Mouse (Mus musculus) embryonic facial prominence, embryonic 11.5 days (tissue): ENCODE results near the gene Ctla4. TPM values are rescaled to one million over a fixed set of nuclear protein-coding genes. Genes with fewer than 3 reads are reported as not detected.

Source experiments
- ATAC-seq: fragments of 200-750 bp; cut with Nextera tagmentation; replicated peaks from 2 replicates; pipeline ENCODE4 v1.8.0; 2017; ENCODE audit warnings: low read depth; ENCODE audit not compliant: insufficient number of reproducible peaks, low FRiP score, low TSS enrichment
- DNase-seq: peaks from one replicate; pipeline ENCODE4 v3.0.0-alpha.2; 2015; ENCODE audit warnings: low spot score
- H3K27ac ChIP-seq: fragments of 300-500 bp; sonication (generic); replicated peaks from 2 replicates; pipeline ENCODE4 v1.5.1; 2014; ENCODE audit warnings: mild to moderate bottlenecking, low read depth, low read length, control low read depth
- H3K27me3 ChIP-seq: fragments of 300-500 bp; sonication (generic); 2 replicates; pipeline ENCODE4 v1.6.1; 2014; ENCODE audit warnings: mild to moderate bottlenecking, low read length, moderate library complexity, mixed read lengths; ENCODE audit not compliant: control insufficient read depth, insufficient read depth
- H3K36me3 ChIP-seq: fragments of 300-500 bp; sonication (generic); replicated peaks from 2 replicates; pipeline ENCODE4 v1.6.1; 2014; ENCODE audit warnings: low read depth, mild to moderate bottlenecking, low read length, moderate library complexity, mixed read lengths; ENCODE audit not compliant: control insufficient read depth, insufficient read depth
- H3K4me1 ChIP-seq: fragments of 300-500 bp; sonication (generic); 2 replicates; pipeline ENCODE4 v1.6.1; 2014; ENCODE audit warnings: low read length, mixed read lengths; ENCODE audit not compliant: control insufficient read depth, insufficient read depth
- H3K4me2 ChIP-seq: fragments of 300-500 bp; sonication (generic); 2 replicates; pipeline ENCODE4 v1.6.1; 2014; ENCODE audit warnings: low read depth, mild to moderate bottlenecking, control low read depth, low read length, moderate library complexity
- H3K4me3 ChIP-seq: fragments of 300-500 bp; sonication (generic); 2 replicates; pipeline ENCODE4 v1.5.1; 2014; ENCODE audit warnings: low read depth, low read length, control low read depth
- H3K9ac ChIP-seq: fragments of 300-500 bp; sonication (generic); replicated peaks from 2 replicates; pipeline ENCODE4 v1.6.1; 2014; ENCODE audit warnings: mild to moderate bottlenecking, control low read depth, low read length
- H3K9me3 ChIP-seq: fragments of 300-500 bp; sonication (generic); replicated peaks from 2 replicates; pipeline ENCODE4 v1.6.1; 2016; ENCODE audit warnings: mild to moderate bottlenecking, low read length, inconsistent platforms, mixed read lengths; ENCODE audit not compliant: control insufficient read depth
- WGBS: fragments of 180-500 bp; shearing (Covaris S2); extraction: QIAGEN DNeasy Blood & Tissue Kit; methylation state at CpG from one replicate; pipeline ENCODE4 v1.1.7; 2014; 5-methylcytosine and 5-hydroxymethylcytosine counted together
- polyA plus RNA-seq: library from polyadenylated mRNA; unstranded; fragments of >200 nt; fragmentation: Nextera tagmentation; extraction: Ambion mirVana; gene quantifications from 2 replicates; pipeline ENCODE4 v1.2.1, GENCODE M21; 2014

Gene Ctla4
- polyA plus RNA-seq, 1 experiment from 2014 or later = not detected

DNA sequence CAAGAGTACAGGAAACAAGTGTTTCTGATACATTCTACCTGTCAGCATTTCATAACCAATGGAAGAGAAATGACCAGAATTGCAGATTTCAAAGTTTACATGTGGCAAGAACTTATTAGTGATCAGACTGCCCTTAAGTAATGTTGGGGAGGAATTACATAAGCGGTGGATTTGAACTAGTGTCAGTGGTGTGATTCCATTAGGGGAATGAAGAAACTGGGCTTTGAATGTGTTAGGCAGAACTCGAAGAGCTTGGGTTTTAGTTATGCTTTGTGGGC is 12.1 kb downstream of the Ctla4 start:
- Histone ChIP-seq H3K27ac (no peak overlapping the region), H3K36me3 (no peaks in the 10 kb centered on the region), H3K9ac (no peak overlapping the region), H3K27me3 (no peaks in the 10 kb centered on the region), H3K4me1 (no peaks in the 10 kb centered on the region), H3K4me3 (no peak overlapping the region), H3K9me3 (no peaks in the 10 kb centered on the region), H3K4me2 (no peak overlapping the region)
- 83% methylated on average over 2 of the region's 2 CpGs for WGBS
- ATAC-seq = no peak
- DNase-seq = no peak

DNA sequence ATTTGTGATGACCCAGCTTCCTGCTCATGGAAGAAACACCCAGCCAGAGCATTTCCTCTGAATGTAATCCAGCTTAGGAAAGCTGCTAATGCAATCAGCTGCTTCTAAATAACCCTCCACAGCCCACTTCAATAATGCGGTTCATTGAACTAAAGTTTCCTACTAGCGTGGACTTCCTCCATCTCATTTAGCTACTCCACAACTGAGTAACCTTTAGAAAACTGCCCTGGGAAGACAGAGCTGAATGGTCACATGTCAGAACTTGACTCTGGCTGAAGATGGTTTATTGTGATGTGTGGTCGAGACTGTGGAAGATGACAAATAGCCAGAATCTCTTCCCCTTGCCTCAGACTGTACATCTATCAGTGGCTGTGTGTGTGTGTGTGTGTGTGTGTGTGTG is 12.4 kb downstream of the Ctla4 start:
- ATAC-seq (no peak), DNase-seq (no peak)
- Histone ChIP-seq H3K36me3 (no peaks in the 10 kb centered on the region), H3K27ac (no peak overlapping the region), H3K27me3 (no peaks in the 10 kb centered on the region), H3K4me2 (no peak overlapping the region), H3K4me3 (no peak overlapping the region), H3K4me1 (no peaks in the 10 kb centered on the region), H3K9me3 (no peaks in the 10 kb centered on the region), H3K9ac (no peak overlapping the region)
- 87% methylated on average over 3 of the region's 3 CpGs for WGBS

DNA sequence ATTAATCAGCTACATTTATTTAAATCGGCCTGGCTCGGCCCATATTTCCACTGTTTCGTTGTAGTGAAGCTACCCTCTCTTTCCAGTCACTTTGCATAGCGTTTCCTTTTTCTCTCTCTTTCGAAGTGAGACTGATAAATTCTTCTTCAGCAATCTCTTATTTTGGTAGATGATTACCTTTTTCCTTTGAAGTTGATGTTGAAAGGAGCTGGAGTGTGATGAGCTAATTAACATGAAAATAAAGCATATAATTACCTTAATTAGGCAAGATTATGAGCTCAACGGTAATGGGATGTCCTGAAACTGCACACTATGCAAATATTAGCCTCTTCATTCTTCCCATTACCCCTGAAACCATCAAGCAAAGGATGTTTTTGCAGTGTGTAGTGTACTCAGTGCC is 15.7 kb downstream of the Ctla4 start:
- H3K9me3 ChIP-seq = no peaks in the 10 kb centered on the region
- H3K27me3 ChIP-seq = no peaks in the 10 kb centered on the region
- H3K4me2 ChIP-seq = no peak overlapping the region
- 85% methylated on average over 6 of the region's 6 CpGs for WGBS
- no peaks in the 10 kb centered on the region for H3K4me1 ChIP-seq
- no peak for ATAC-seq
- H3K4me3 ChIP-seq = no peak overlapping the region
- no peak for DNase-seq
- H3K9ac ChIP-seq = no peak overlapping the region
- no peaks in the 10 kb centered on the region for H3K36me3 ChIP-seq
- H3K27ac ChIP-seq = no peak overlapping the region

DNA sequence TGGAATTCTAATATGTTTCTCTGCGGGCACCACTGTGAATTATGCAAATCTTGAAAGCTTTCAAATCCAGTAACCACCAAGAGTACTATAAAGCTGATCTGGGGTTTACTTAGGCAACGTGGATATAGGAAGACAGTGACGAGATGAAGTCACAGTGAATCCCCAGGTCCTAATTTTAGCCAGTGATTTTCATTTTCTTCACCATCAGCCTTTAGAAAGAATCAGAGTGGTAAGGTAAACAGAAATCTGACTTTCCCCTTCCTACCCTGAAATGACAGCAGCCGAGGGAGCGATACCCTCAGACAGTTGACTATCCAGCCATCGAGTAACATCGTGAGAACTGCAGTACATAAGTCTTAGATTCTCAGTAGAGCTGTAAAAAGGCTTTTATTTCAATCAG is 16.3 kb downstream of the Ctla4 start:
- no peak overlapping the region for H3K4me2 ChIP-seq
- ATAC-seq = no peak
- WGBS = 89% methylated on average over 7 of the region's 7 CpGs
- no peaks in the 10 kb centered on the region for H3K4me1 ChIP-seq
- no peaks in the 10 kb centered on the region for H3K9me3 ChIP-seq
- DNase-seq = no peak
- no peak overlapping the region for H3K4me3 ChIP-seq
- no peaks in the 10 kb centered on the region for H3K27me3 ChIP-seq
- no peaks in the 10 kb centered on the region for H3K36me3 ChIP-seq
- H3K27ac ChIP-seq = no peak overlapping the region
- no peak overlapping the region for H3K9ac ChIP-seq

DNA sequence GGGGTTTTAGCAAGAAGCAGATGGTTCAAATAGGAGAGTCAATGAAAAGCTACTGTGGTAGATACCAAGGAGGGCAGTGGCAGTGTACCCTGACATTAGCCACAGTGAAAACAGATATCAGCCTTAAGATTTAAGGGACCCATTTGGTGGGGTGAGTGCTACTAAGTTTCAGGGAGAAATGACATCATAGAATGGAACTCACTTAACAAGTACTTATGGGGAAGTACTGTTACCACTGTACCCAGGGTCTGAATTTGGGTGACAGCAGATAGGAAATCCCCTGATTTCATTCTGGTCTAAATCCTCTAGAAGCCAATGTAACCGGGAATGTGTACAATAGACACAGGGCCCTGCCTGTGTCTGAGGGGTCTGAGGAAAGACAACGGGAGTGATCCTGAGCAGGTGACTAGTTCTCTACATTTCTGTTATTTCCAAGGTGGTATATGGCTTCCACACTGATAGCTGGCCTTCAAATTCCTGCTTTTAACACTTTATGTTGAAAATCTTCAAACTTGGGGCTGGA is 17.7 kb downstream of the Ctla4 start:
- no peak overlapping the region for H3K27ac ChIP-seq
- no peaks in the 10 kb centered on the region for H3K4me1 ChIP-seq
- no peak overlapping the region for H3K9ac ChIP-seq
- no peak overlapping the region for H3K4me3 ChIP-seq
- H3K27me3 ChIP-seq = no peaks in the 10 kb centered on the region
- no peak overlapping the region for H3K4me2 ChIP-seq
- ATAC-seq = no peak
- H3K9me3 ChIP-seq = no peaks in the 10 kb centered on the region
- no peaks in the 10 kb centered on the region for H3K36me3 ChIP-seq
- 89% methylated on average over 2 of the region's 2 CpGs for WGBS
- no peak for DNase-seq

DNA sequence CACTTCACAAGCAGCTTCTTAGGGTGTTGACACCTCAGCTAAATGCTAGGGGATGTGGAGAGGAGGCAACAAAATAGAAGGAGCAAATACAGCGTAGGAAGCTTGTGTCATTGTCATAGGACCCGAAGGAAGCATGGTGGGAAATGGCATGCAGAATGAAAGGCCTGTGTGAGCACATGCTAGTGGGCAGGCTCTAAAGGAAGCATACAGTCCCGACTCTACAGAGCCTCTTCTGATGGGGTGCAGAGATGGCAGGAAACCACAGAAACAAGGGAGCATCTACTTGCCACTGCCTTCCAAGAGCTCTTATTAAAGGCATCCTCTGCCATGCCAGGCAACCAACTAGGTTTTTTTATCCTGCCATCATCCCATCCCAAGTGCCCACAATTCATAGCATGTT is 20.7 kb downstream of the Ctla4 start:
- no peaks in the 10 kb centered on the region for H3K9me3 ChIP-seq
- no peak overlapping the region for H3K4me2 ChIP-seq
- no peaks in the 10 kb centered on the region for H3K27me3 ChIP-seq
- no peak for ATAC-seq
- no peaks in the 10 kb centered on the region for H3K36me3 ChIP-seq
- 83% methylated on average over 3 of the region's 3 CpGs for WGBS
- H3K27ac ChIP-seq = no peak overlapping the region
- no peaks in the 10 kb centered on the region for H3K4me1 ChIP-seq
- H3K9ac ChIP-seq = no peak overlapping the region
- no peak overlapping the region for H3K4me3 ChIP-seq
- no peak for DNase-seq

DNA sequence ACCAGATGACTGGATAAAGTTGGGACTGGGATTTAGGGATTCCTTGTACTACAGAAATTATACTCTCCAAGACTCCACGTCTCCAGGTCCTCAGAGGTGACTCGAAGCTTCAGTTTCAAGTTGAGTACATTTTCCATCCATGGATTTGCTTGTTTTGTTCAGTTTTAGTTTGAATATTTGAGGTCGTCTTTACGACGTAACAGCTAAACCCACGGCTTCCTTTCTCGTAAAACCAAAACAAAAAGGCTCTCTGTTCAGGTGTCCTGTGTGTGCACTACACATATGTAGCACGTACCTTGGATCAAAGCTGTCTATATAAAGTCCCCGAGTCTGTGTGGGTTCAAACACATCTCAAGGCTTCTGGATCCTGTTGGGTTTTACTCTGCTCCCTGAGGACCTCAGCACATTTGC is 22.0 kb downstream of the Ctla4 start:
- no peak overlapping the region for H3K4me2 ChIP-seq
- DNase-seq (no peak), ATAC-seq (no peak)
- no peak overlapping the region for H3K27ac ChIP-seq
- no peak overlapping the region for H3K4me3 ChIP-seq
- WGBS = 86% methylated on average over 9 of the region's 9 CpGs
- no peaks in the 10 kb centered on the region for H3K36me3 ChIP-seq
- no peaks in the 10 kb centered on the region for H3K4me1 ChIP-seq
- no peaks in the 10 kb centered on the region for H3K9me3 ChIP-seq
- no peaks in the 10 kb centered on the region for H3K27me3 ChIP-seq
- H3K9ac ChIP-seq = no peak overlapping the region

DNA sequence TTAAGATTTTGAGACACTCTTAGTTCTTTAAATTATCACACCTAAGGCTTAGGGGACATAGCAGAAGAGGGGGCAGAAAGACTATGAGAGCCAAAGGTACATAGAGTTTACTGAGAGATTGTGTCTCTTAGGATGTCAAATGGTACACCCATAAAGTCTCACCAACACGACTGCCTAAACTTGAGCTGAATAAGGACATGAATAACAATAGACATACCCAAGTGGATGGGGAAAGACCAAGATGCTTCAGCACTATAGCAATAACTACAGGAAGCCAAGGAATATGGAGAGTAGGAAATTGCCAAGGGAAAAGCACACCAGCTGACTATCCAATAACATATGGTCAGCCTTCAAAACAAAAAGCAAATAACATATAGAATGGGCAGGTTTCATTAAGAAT is 22.9 kb downstream of the Ctla4 start:
- Histone ChIP-seq H3K4me2 (no peak overlapping the region), H3K27me3 (no peaks in the 10 kb centered on the region)

DNA sequence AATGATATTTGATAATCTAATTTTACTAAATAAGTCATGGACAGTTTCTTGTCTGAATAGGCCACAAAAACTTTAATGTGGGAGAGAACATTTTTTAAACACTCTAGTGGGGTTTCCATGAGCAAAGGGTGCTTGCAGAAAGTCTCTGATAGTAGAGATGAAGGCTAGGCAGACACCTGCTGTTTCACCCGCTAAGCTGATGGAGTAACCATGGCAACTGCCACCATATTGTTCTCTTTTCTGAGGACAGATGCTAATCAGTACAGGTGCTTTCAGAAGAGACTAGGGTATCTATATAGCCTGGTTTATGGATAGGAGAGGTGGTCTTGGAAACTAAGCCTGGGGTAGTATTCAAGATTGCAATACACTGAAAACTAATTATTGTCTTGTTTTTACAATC is 24.0 kb downstream of the Ctla4 start:
- 50% methylated on average over 1 of the region's 1 CpGs for WGBS
- Histone ChIP-seq H3K4me1 (no peaks in the 10 kb centered on the region), H3K27me3 (no peaks in the 10 kb centered on the region), H3K36me3 (no peaks in the 10 kb centered on the region), H3K27ac (no peak overlapping the region), H3K9ac (no peak overlapping the region), H3K9me3 (no peaks in the 10 kb centered on the region), H3K4me2 (no peak overlapping the region), H3K4me3 (no peak overlapping the region)
- no peak for DNase-seq
- ATAC-seq = no peak

More for the DNA sequence above, 22.9 kb downstream of the Ctla4 start:
- Histone ChIP-seq H3K4me1 (no peaks in the 10 kb centered on the region), H3K9ac (no peak overlapping the region), H3K36me3 (no peaks in the 10 kb centered on the region), H3K4me3 (no peak overlapping the region), H3K27ac (no peak overlapping the region), H3K9me3 (no peaks in the 10 kb centered on the region)
- no peak for DNase-seq
- WGBS = 70% methylated on average over 1 of the region's 1 CpGs
- ATAC-seq = no peak
